Mouse (Mus musculus): ENCODE data around the gene Snrnp70.
A peak's percentile ranks its signal among the peaks of the same experiment; 100 is the strongest.
"Not testable (repeated sequence)": the region's sequence is repeated elsewhere in the genome, so short reads cannot be mapped to it uniquely, and the experiment has no call there.

The Snrnp70 gene

GRCm38 (mm10) chr7:45409497-45410163, 14.1 kb upstream of the Snrnp70 start:
- no peak for DNase-seq (ENCODE audit: low read depth, low spot score)

GRCm38 (mm10) chr7:45408949-45409348, 13.4 kb upstream of the Snrnp70 start:
- DNase-seq (ENCODE audit: low read depth, low spot score) = no peak

GRCm38 (mm10) chr7:45408351-45408750, 12.8 kb upstream of the Snrnp70 start:
- no peak for DNase-seq (ENCODE audit: low read depth, low spot score)

GRCm38 (mm10) chr7:45407836-45408235, 12.3 kb upstream of the Snrnp70 start:
- DNase-seq (ENCODE audit: low read depth, low spot score) = no peak

- DNase-seq (ENCODE audit: low read depth, low spot score) = peak; percentile 53
These were observed 10.9 kb upstream of the Snrnp70 start for GRCm38 (mm10) chr7:45406157-45407156.

GRCm38 (mm10) chr7:45405091-45406075, 9.8 kb upstream of the Snrnp70 start, which contains the start of gene Kcna7:
TSS of gene Kcna7 (plus strand) at chr7:45405653.
- DNase-seq (ENCODE audit: low read depth, low spot score) = peak; percentile 83

GRCm38 (mm10) chr7:45403532-45404261, 8.2 kb upstream of the Snrnp70 start:
- DNase-seq (ENCODE audit: low read depth, low spot score) = peak; percentile 85

- DNase-seq (ENCODE audit: low read depth, low spot score) = peak; percentile 69
These were observed 6.1 kb upstream of the Snrnp70 start for GRCm38 (mm10) chr7:45401521-45402085.

GRCm38 (mm10) chr7:45396787-45397186, 1.2 kb upstream of the Snrnp70 start:
- DNase-seq (ENCODE audit: low read depth, low spot score) = no peak

GRCm38 (mm10) chr7:45396337-45396775, 814 bp upstream of the Snrnp70 start:
- not testable (repeated sequence) for DNase-seq (ENCODE audit: low read depth, low spot score)

GRCm38 (mm10) chr7:45395129-45395541, 407 bp downstream of the Snrnp70 start:
- peak; percentile 89 for DNase-seq (ENCODE audit: low read depth, low spot score)

GRCm38 (mm10) chr7:45386077-45386476, 9.5 kb downstream of the Snrnp70 start:
- DNase-seq (ENCODE audit: low read depth, low spot score) = no peak

- no peak for DNase-seq (ENCODE audit: low read depth, low spot score)
These were observed 19.5 kb downstream of the Snrnp70 start for GRCm38 (mm10) chr7:45376057-45376456.

GRCm38 (mm10) chr7:45374620-45375019, 20.9 kb downstream of the Snrnp70 start:
- DNase-seq (ENCODE audit: low read depth, low spot score) = peak; percentile 32

GRCm38 (mm10) chr7:45372371-45372770, 23.2 kb downstream of the Snrnp70 start:
- DNase-seq (ENCODE audit: low read depth, low spot score) = no peak

GRCm38 (mm10) chr7:45370475-45371311, 24.8 kb downstream of the Snrnp70 start, which contains the start of gene Lin7b:
TSS of gene Lin7b (minus strand) at chr7:45370583.
- peak; percentile 98 for DNase-seq (ENCODE audit: low read depth, low spot score)

- DNase-seq (ENCODE audit: low read depth, low spot score) = no peak
These were observed 25.6 kb downstream of the Snrnp70 start for GRCm38 (mm10) chr7:45369836-45370474.

GRCm38 (mm10) chr7:45369022-45369745, 26.4 kb downstream of the Snrnp70 start:
- DNase-seq (ENCODE audit: low read depth, low spot score) = no peak
